Mouse (Mus musculus) forebrain, embryonic 11.5 days (tissue): ENCODE results near the gene Sez6l. TPM values are rescaled to one million over a fixed set of nuclear protein-coding genes. Genes with fewer than 3 reads are reported as not detected.

ENCODE experiments used
- ATAC-seq: fragments of 200-750 bp; cut with Nextera tagmentation; replicated peaks from 2 replicates; pipeline ENCODE4 v1.8.0; 2017; ENCODE audit warnings: moderate TSS enrichment; ENCODE audit not compliant: low FRiP score
- DNase-seq: peaks from one replicate; pipeline ENCODE4 v3.0.0-alpha.2; 2017; ENCODE audit warnings: low spot score
- H3K27ac ChIP-seq: fragments of 300-500 bp; sonication (generic); 2 replicates; pipeline ENCODE4 v1.5.1; 2014; ENCODE audit warnings: low read depth, low read length
- H3K27me3 ChIP-seq: fragments of 300-500 bp; sonication (generic); 2 replicates; pipeline ENCODE4 v1.6.1; 2014; ENCODE audit warnings: mild to moderate bottlenecking, low read length, mixed read lengths; ENCODE audit not compliant: control insufficient read depth, insufficient read depth
- H3K36me3 ChIP-seq: fragments of 300-500 bp; sonication (generic); 2 replicates; pipeline ENCODE4 v1.6.1; 2014; ENCODE audit warnings: mild to moderate bottlenecking, low read length, moderate library complexity, mixed read lengths; ENCODE audit not compliant: control insufficient read depth, insufficient read depth
- H3K4me1 ChIP-seq: fragments of 300-500 bp; sonication (generic); replicated peaks from 2 replicates; pipeline ENCODE4 v1.6.1; 2014; ENCODE audit warnings: low read length, mixed read lengths; ENCODE audit not compliant: control insufficient read depth, insufficient read depth
- H3K4me2 ChIP-seq: fragments of 300-500 bp; sonication (generic); 2 replicates; pipeline ENCODE4 v1.6.1; 2014; ENCODE audit warnings: low read depth, mild to moderate bottlenecking, low read length, moderate library complexity, mixed read lengths; ENCODE audit not compliant: severe bottlenecking
- H3K4me3 ChIP-seq: fragments of 300-500 bp; sonication (generic); 2 replicates; pipeline ENCODE4 v1.5.1; 2014; ENCODE audit warnings: low read depth, low read length
- H3K9ac ChIP-seq: fragments of 300-500 bp; sonication (generic); 2 replicates; pipeline ENCODE4 v1.6.1; 2014; ENCODE audit warnings: low read length
- H3K9me3 ChIP-seq: fragments of 300-500 bp; sonication (generic); 2 replicates; pipeline ENCODE4 v1.6.1; 2016; ENCODE audit warnings: low read length, mixed read lengths; ENCODE audit not compliant: control insufficient read depth
- WGBS: fragments of 180-500 bp; shearing (Covaris S2); extraction: QIAGEN DNeasy Blood & Tissue Kit; methylation state at CpG from one replicate; pipeline ENCODE4 v1.1.7; 2014; 5-methylcytosine and 5-hydroxymethylcytosine counted together
- polyA plus RNA-seq: library from polyadenylated mRNA; unstranded; fragments of >200 nt; fragmentation: Nextera tagmentation; extraction: Ambion mirVana; gene quantifications from 2 replicates; pipeline ENCODE4 v1.2.1, GENCODE M21; 2014

Gene Sez6l
- polyA plus RNA-seq, 1 experiment from 2014 or later = 4.8 TPM

DNA sequence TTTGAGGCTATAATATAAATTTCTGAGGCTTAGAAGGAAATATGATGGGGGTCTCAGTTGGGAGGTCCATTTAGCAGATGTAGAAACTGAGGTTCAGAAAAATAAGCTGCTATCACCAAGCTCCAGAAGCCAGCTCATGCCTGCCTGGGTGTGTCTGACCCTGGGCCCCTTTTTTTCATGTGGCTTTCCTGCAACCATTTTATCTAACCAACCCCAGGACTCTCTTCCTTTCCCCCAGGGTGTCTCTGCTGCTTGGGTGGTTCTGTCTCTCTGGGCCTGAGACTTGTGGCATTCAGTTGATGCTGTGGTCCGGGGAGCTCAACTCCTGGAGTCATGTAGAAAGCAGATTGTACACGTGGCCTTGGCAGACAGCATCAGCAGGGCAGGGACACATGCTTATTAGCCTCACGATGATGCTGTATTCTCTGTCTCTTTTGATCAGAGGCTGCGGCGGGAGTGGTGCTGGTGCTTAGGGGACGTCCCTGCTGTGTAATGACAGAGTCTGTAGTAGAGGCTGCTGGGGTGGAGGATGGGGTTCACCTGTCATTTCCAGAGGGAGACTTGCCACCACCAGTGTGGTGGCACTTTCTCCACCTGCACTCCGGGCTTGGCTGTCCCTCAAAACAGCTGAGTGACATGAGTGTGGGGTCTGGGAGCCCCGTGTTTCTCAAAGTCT lies 88.7 kb downstream of the Sez6l start:
- Histone ChIP-seq H3K4me3 (no peak overlapping the region), H3K4me2 (no peak overlapping the region), H3K9me3 (no peaks in the 10 kb centered on the region), H3K27me3 (peaks cover 2% of the 10 kb centered on the region; the same call in 1 of the 2 replicates), H3K4me1 (peaks cover 7% of the 10 kb centered on the region; the same call in 1 of the 2 replicates), H3K27ac (no peak overlapping the region), H3K36me3 (no peaks in the 10 kb centered on the region), H3K9ac (no peak overlapping the region)
- ATAC-seq (no peak), DNase-seq (no peak)
- 69% methylated on average over 8 of the region's 8 CpGs for WGBS

DNA sequence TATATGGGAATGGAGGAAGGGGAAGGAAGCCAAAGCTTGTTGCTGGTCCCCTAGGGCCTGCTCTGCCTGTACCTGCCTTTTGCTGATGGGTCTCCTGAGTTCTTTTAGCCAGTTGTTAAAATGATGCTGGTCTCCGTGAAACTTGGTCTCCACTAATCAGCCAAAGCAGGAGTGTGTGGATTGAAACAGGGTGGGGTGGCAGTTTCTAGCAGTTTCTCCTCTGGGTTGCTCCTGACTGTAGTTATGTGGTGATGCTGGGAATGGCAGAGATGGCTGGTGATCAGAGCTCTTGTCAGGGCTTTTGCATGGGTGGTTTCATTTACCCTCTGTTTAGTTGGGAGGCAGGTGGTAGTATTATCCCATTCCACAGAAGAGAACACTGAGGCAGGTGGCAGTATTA lies 89.5 kb downstream of the Sez6l start:
- ATAC-seq = no peak

DNA sequence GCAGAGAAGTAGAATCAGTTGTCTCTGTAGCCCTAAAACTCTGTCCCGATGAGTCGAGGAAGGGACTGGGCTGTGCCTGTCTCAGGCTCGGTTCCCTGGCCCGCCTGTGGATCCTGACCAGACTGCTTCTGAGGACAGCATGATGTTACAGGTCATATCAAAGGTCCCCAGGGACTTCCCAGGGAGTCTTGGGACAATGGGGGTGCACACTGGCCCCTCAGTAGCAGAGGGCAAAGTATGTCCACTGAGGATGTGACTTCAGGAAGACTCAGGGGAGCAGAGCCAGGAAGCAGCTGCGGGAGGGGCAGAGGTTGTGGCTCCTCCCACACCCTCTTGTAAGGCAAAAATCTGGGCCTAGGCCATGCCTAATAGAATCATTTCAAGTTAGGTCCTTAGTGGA lies 90.6 kb downstream of the Sez6l start:
- Histone ChIP-seq H3K4me3 (no peak overlapping the region), H3K9me3 (no peaks in the 10 kb centered on the region), H3K4me1 (peaks cover 17% of the 10 kb centered on the region; the same call in 1 of the 2 replicates), H3K36me3 (no peaks in the 10 kb centered on the region), H3K27me3 (peaks cover 2% of the 10 kb centered on the region; the same call in 1 of the 2 replicates), H3K4me2 (no peak overlapping the region), H3K9ac (no peak overlapping the region), H3K27ac (no peak overlapping the region)
- DNase-seq = no peak
- ATAC-seq = no peak
- 76% methylated on average over 5 of the region's 5 CpGs for WGBS

More for the DNA sequence above, 89.5 kb downstream of the Sez6l start:
- H3K4me3 ChIP-seq = no peak overlapping the region
- peaks cover 8% of the 10 kb centered on the region; the same call in 1 of the 2 replicates for H3K4me1 ChIP-seq
- H3K27me3 ChIP-seq = peaks cover 2% of the 10 kb centered on the region; the same call in 1 of the 2 replicates
- no peak overlapping the region for H3K4me2 ChIP-seq
- DNase-seq = no peak
- no peak overlapping the region for H3K27ac ChIP-seq
- no peaks in the 10 kb centered on the region for H3K36me3 ChIP-seq
- H3K9ac ChIP-seq = no peak overlapping the region
- no peaks in the 10 kb centered on the region for H3K9me3 ChIP-seq
- 81% methylated on average over 1 of the region's 1 CpGs for WGBS

DNA sequence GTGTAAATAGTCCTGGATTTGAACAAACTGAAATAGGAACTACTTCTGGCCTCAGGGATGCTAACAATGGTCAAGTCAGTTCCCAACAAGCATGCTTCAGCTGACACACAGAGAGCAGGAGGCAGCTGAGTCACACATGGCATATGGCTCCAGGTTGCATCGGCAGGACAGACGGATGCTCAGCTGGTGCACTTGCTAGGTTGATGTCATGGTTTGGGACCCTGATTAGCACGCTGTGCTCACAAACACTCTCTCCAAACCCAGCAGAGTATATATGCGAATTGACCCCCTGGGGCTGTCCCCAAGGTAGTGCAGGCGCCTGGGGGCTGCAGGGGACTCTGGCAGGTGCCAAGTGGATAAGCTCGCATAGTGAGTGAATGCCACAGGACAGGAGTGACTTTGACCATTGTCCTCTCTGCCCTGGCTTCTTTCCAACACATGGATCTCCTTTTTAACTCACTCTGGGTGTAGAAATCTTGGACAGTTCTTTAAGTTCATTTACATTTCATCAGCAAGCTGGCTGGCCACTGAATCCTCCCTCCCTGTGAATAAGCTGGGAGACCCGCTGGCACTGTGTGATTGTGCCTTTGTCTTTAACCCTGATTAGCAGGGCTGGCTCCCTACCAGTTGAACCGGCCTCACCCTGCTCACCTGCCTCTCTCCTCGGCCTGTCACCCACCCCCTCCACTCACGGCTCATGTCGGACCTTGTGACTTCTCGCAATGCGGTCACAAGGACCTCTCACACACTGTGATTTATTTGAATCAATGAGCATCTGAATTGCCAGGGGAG lies 91.9 kb downstream of the Sez6l start:
- H3K4me1 ChIP-seq = peaks cover 17% of the 10 kb centered on the region; the same call in 1 of the 2 replicates
- no peaks in the 10 kb centered on the region for H3K36me3 ChIP-seq
- DNase-seq = no peak
- ATAC-seq = 0 out of 2 replicates have a peak, but pooled peaks have one; percentile 17
- peaks cover 2% of the 10 kb centered on the region; the same call in 1 of the 2 replicates for H3K27me3 ChIP-seq
- H3K9me3 ChIP-seq = no peaks in the 10 kb centered on the region
- peak overlapping the region; percentile 43 for H3K9ac ChIP-seq
- no peak overlapping the region for H3K4me3 ChIP-seq
- WGBS = 18% methylated on average over 13 of the region's 13 CpGs
- peak overlapping the region; percentile 46 for H3K27ac ChIP-seq
- 0 out of 2 replicates have a peak overlapping the region, but pooled peaks have one; percentile 15 for H3K4me2 ChIP-seq

DNA sequence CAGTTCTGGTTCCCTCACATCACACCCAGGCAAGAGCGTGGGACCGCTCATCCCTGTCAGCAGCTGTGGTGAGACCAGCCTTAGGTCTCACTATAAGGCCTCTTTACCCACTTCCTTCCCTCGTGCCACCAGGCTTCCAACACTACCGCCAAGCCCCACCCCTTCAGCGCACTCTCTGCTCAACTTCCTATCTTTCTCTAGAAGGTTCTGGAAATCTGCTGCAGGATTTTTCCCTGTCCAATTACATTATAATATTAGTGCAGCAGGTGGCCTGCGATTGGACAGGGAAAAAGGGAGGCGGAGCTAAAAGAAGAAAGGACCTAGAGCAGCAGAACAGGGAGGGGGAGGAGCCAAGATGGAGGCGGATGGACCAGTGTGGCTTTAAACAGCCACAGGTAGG lies 94.0 kb downstream of the Sez6l start:
- peaks cover 17% of the 10 kb centered on the region; the same call in 1 of the 2 replicates for H3K4me1 ChIP-seq
- H3K4me2 ChIP-seq = no peak overlapping the region
- peaks cover 2% of the 10 kb centered on the region; the same call in 1 of the 2 replicates for H3K27me3 ChIP-seq
- no peaks in the 10 kb centered on the region for H3K36me3 ChIP-seq
- no peak overlapping the region for H3K4me3 ChIP-seq
- H3K27ac ChIP-seq = no peak overlapping the region
- WGBS = 82% methylated on average over 8 of the region's 8 CpGs
- no peak for ATAC-seq
- DNase-seq = no peak
- no peak overlapping the region for H3K9ac ChIP-seq
- H3K9me3 ChIP-seq = no peaks in the 10 kb centered on the region

DNA sequence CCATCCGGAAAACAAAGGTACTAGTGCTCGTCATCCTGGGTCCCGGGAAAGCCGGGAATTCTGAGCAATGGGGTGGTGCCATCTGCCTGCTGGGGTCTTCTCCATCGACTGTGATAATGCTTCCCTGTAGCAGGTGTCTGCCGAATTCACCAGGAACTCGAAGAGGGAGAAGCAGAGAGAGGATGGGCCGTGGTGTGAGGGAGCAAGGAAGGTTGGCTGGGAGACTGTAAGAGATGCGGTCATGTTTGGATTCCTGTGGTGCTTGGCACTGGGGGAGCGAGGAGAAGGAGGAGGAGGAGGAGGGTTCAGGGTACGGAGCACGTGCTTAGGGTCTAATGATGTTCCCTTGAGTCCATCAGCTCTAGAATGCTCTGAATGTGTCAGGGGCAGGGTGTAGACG lies 94.4 kb downstream of the Sez6l start:
- Histone ChIP-seq H3K9me3 (no peaks in the 10 kb centered on the region), H3K36me3 (no peaks in the 10 kb centered on the region), H3K27ac (no peak overlapping the region), H3K27me3 (peaks cover 2% of the 10 kb centered on the region; the same call in 1 of the 2 replicates), H3K9ac (no peak overlapping the region), H3K4me1 (peaks cover 17% of the 10 kb centered on the region; the same call in 1 of the 2 replicates), H3K4me3 (no peak overlapping the region), H3K4me2 (peak overlapping the region; percentile 32; the same call in 1 of the 2 replicates)
- ATAC-seq (no peak), DNase-seq (no peak)
- WGBS = 41% methylated on average over 13 of the region's 13 CpGs

DNA sequence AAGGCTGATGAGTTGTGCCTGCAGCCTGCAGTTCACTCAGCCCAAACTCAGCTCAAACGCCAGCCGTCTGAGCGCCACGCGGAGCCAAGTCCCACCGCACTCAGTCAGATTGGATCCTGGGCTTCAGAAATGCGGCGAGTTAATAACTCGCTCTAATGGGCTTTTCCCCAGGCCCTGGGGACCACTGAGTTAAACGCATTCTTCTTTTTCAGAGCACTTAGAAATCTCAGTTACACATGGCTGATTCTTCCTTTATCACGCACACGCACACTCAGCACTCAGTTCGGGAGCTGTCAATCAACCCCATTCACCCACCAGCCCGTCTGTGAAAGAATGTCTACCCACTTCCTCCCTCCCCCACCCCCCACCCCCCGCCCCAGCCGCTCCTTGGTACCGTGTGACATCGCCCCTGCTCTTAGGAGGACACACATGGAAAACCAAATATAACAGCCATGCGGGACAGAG lies 95.0 kb downstream of the Sez6l start:
- Histone ChIP-seq H3K9ac (peak overlapping the region; percentile 20; the same call in 1 of the 2 replicates), H3K4me3 (no peak overlapping the region), H3K4me2 (peak overlapping the region; percentile 32), H3K27me3 (peaks cover 2% of the 10 kb centered on the region; the same call in 1 of the 2 replicates), H3K9me3 (no peaks in the 10 kb centered on the region), H3K27ac (peak overlapping the region; percentile 60; the same call in 1 of the 2 replicates), H3K36me3 (no peaks in the 10 kb centered on the region), H3K4me1 (peaks cover 17% of the 10 kb centered on the region; the same call in 1 of the 2 replicates)
- peak; percentile 66 for DNase-seq
- peak; percentile 72 for ATAC-seq
- WGBS = 10% methylated on average over 19 of the region's 19 CpGs

DNA sequence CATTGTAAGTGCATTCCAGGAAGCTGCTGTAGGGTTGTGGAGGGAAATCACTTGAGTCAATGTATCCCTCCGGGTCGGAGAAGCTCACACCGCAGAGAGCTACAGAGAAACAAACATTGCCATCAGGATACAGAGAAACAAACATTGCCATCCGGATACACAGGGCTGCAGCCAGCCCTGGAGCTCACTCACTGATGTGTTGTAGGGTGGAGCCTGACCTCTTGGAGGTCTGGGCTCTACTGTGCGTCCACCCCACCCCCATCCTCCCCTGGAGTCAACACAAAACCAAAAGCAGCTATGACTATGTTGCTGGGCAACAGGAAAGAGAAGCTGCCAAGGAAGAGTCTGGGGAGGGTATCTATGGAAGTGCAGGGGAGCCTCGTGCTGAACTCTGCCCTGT lies 103.5 kb downstream of the Sez6l start:
- Histone ChIP-seq H3K36me3 (no peaks in the 10 kb centered on the region), H3K4me1 (no peaks in the 10 kb centered on the region), H3K27ac (no peak overlapping the region), H3K9me3 (no peaks in the 10 kb centered on the region; the same call in 1 of the 2 replicates), H3K9ac (no peak overlapping the region), H3K27me3 (no peaks in the 10 kb centered on the region), H3K4me3 (no peak overlapping the region), H3K4me2 (no peak overlapping the region)
- ATAC-seq (no peak), DNase-seq (no peak)
- 70% methylated on average over 6 of the region's 6 CpGs for WGBS
